Mouse (Mus musculus): ENCODE results near the gene Arid3a.

GRCm38 (mm10) chr10:79879527-79879926 is 47.3 kb upstream of the Arid3a start:
- TF ChIP-seq CTCF (IDR thresholded peaks at IDR 0.05; ENCODE audit: control insufficient read depth, insufficient read depth, low read length) (no peak), POLR2A (IDR thresholded peaks at IDR 0.05; ENCODE audit: borderline replicate concordance, control insufficient read depth, low read depth, low read length) (no peak)

Measured in bone marrow, adult 2 months (tissue).